Mouse (Mus musculus): ENCODE data around the gene Syp. TPM values are rescaled to one million over a fixed set of nuclear protein-coding genes. Genes with fewer than 3 reads are reported as not detected.
A peak's percentile ranks its signal among the peaks of the same experiment; 100 is the strongest.

Syp gene
- polyA plus RNA-seq, 1 experiment: 3.2 TPM

DNA sequence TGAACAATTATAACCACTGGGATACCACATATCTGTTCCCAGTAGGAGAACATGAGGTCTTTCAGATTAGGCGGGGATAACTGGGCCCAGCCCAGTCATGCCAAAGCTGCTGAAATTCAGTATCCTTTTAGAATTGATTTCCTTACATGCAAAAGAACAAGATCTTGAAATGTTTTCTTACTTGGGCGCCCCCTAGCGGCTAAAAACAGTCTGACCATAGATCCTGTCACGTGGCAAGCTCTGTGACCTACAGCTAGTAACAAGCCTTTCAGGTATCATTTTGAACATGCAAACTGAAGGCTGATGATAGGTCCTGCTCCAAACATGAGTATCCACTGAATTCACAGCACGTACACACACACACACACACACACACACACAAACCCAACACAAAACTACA is 7.1 kb downstream of the Syp start:
- WGBS: 15% methylated on average over 5 of the region's 5 CpGs
- Histone ChIP-seq H3K27ac (ENCODE audit: insufficient read depth, low read length) (no peak overlapping the region), H3K4me1 (ENCODE audit: control insufficient read depth, insufficient read depth, insufficient read length) (peaks cover 4% of the 10 kb centered on the region), H3K4me3 (ENCODE audit: extremely low read depth, insufficient read depth, insufficient read length) (no peak overlapping the region), H3K36me3 (ENCODE audit: control insufficient read depth, insufficient read depth, low read length) (no peaks in the 10 kb centered on the region), H3K27me3 (ENCODE audit: control insufficient read depth, insufficient read depth, low read length) (no peaks in the 10 kb centered on the region)
- peak; percentile 7; the same call in 1 of the 2 replicates for TF ChIP-seq CTCF (IDR thresholded peaks at IDR 0.05; ENCODE audit: extremely low read depth, insufficient read depth, insufficient read length, insufficient replicate concordance)
- TF ChIP-seq POLR2A (IDR thresholded peaks at IDR 0.05; ENCODE audit: low read depth, low read length): no peak
- DNase-seq (ENCODE audit: low read depth in 1 of 2, low spot score in 2 of 2): peak; percentile 66 to 73

GRCm38 (mm10) chrX:7648671-7649304 is 10.5 kb downstream of the Syp start:
- H3K27me3 ChIP-seq (ENCODE audit: control insufficient read depth, insufficient read depth, low read length): no peaks in the 10 kb centered on the region
- no peaks in the 10 kb centered on the region for H3K36me3 ChIP-seq (ENCODE audit: control insufficient read depth, insufficient read depth, low read length)
- 30% methylated on average over 25 of the region's 25 CpGs for WGBS
- peak; percentile 74 for TF ChIP-seq POLR2A (IDR thresholded peaks at IDR 0.05; ENCODE audit: low read depth, low read length)
- TF ChIP-seq CTCF (IDR thresholded peaks at IDR 0.05; ENCODE audit: extremely low read depth, insufficient read depth, insufficient read length, insufficient replicate concordance): no peak
- peak overlapping the region; percentile 60 for H3K4me3 ChIP-seq (ENCODE audit: extremely low read depth, insufficient read depth, insufficient read length)
- peak; percentile 76 to 91 for DNase-seq (ENCODE audit: low read depth in 1 of 2, low spot score in 2 of 2)
- peak overlapping the region; percentile 97 for H3K27ac ChIP-seq (ENCODE audit: insufficient read depth, low read length)
- H3K4me1 ChIP-seq (ENCODE audit: control insufficient read depth, insufficient read depth, insufficient read length): peaks cover 10% of the 10 kb centered on the region

DNA sequence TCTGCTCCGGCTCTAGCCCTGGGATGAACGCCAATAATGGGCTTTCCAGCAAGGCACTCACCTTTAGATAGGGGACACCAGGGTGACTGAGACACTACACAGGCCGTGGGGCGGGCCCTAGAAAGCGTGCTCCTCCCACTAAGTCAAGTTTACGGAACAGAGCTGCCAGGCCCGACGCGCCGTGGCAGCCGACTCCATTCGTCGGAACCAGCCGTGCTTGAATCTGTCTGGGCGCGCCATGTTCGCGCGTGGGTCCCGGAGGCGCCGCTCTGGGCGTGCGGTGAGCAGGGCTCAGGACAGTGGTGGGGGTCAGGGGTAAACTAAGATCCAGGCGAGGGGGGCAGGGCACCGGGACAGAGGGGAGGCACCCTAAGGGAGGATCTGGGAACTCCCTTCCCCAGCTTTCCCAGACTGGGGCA is 19.0 kb downstream of the Syp start, which contains the start of gene Prickle3:
TSS of gene Prickle3 (plus strand) at position 40 of the 419 bp plus-strand sequence.
- Histone ChIP-seq H3K4me1 (ENCODE audit: control insufficient read depth, insufficient read depth, insufficient read length) (peaks cover 16% of the 10 kb centered on the region), H3K27ac (ENCODE audit: insufficient read depth, low read length) (peak within 1 kb of the TSS; percentile 74), H3K4me3 (ENCODE audit: extremely low read depth, insufficient read depth, insufficient read length) (peak within 1 kb of the TSS; percentile 76), H3K36me3 (ENCODE audit: control insufficient read depth, insufficient read depth, low read length) (no peaks in the 10 kb centered on the region), H3K27me3 (ENCODE audit: control insufficient read depth, insufficient read depth, low read length) (no peaks in the 10 kb centered on the region)
- DNase-seq (ENCODE audit: low read depth in 1 of 2, low spot score in 2 of 2): peak in 1 of 2 experiments; percentile 51
- 20% methylated on average over 26 of the region's 26 CpGs for WGBS
- TF ChIP-seq POLR2A (IDR thresholded peaks at IDR 0.05; ENCODE audit: low read depth, low read length) (peak; percentile 40), CTCF (IDR thresholded peaks at IDR 0.05; ENCODE audit: extremely low read depth, insufficient read depth, insufficient read length, insufficient replicate concordance) (no peak)

DNA sequence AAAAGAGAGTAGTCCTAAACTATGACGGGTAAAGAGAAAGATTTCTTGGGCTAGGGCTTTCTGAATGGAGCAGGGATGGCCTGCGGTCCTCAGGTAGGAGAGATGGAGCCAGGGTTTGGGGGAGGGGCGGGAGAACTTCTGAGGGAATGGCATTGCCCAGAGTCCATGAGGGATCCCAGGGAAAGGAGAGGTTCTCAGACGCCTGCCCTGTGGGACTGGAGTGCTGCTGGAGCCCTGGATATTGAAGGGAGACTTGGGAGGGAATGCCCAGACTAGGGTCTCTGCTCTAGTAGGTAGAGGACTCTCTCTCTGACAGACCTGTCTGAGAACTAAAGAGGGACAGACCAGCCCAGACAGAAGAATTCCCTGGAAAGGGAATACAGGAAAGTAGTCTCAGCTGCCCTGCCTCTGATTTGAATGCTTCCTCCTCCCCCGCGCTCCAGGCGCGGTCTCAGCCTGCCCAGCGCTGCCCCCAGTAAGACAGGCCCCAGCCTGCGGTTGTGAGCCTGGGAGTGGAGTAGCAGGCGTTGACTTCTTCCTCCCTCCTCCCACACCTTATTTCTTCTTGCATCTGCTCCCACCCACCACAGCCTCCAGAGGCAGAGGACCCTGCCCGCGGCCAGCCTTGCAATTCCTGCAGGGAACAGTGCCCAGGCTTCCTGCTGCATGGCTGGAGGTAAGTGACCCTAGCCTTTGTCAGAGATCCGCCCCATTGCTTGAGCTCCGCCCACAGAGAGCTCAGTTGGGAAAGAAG is 19.9 kb downstream of the Syp start:
- no peaks in the 10 kb centered on the region for H3K27me3 ChIP-seq (ENCODE audit: control insufficient read depth, insufficient read depth, low read length)
- 39% methylated on average over 15 of the region's 15 CpGs for WGBS
- DNase-seq (ENCODE audit: low read depth in 1 of 2, low spot score in 2 of 2): no peak
- H3K27ac ChIP-seq (ENCODE audit: insufficient read depth, low read length): peak overlapping the region; percentile 4; the same call in 1 of the 2 replicates
- TF ChIP-seq POLR2A (IDR thresholded peaks at IDR 0.05; ENCODE audit: low read depth, low read length) (no peak), CTCF (IDR thresholded peaks at IDR 0.05; ENCODE audit: extremely low read depth, insufficient read depth, insufficient read length, insufficient replicate concordance) (no peak)
- H3K4me1 ChIP-seq (ENCODE audit: control insufficient read depth, insufficient read depth, insufficient read length): peaks cover 15% of the 10 kb centered on the region
- no peak overlapping the region; the same call in 1 of the 2 replicates for H3K4me3 ChIP-seq (ENCODE audit: extremely low read depth, insufficient read depth, insufficient read length)
- H3K36me3 ChIP-seq (ENCODE audit: control insufficient read depth, insufficient read depth, low read length): no peaks in the 10 kb centered on the region

- Histone ChIP-seq H3K27ac (ENCODE audit: insufficient read depth, low read length) (no peak overlapping the region), H3K27me3 (ENCODE audit: control insufficient read depth, insufficient read depth, low read length) (no peaks in the 10 kb centered on the region), H3K4me3 (ENCODE audit: extremely low read depth, insufficient read depth, insufficient read length) (no peak overlapping the region), H3K4me1 (ENCODE audit: control insufficient read depth, insufficient read depth, insufficient read length) (peaks cover 10% of the 10 kb centered on the region), H3K36me3 (ENCODE audit: control insufficient read depth, insufficient read depth, low read length) (no peaks in the 10 kb centered on the region)
- no peak for DNase-seq (ENCODE audit: low read depth in 1 of 2, low spot score in 2 of 2)
- 72% methylated on average over 11 of the region's 11 CpGs for WGBS
- TF ChIP-seq CTCF (IDR thresholded peaks at IDR 0.05; ENCODE audit: extremely low read depth, insufficient read depth, insufficient read length, insufficient replicate concordance) (no peak), POLR2A (IDR thresholded peaks at IDR 0.05; ENCODE audit: low read depth, low read length) (no peak)
These were observed 20.7 kb downstream of the Syp start for GRCm38 (mm10) chrX:7658785-7659589.

DNA sequence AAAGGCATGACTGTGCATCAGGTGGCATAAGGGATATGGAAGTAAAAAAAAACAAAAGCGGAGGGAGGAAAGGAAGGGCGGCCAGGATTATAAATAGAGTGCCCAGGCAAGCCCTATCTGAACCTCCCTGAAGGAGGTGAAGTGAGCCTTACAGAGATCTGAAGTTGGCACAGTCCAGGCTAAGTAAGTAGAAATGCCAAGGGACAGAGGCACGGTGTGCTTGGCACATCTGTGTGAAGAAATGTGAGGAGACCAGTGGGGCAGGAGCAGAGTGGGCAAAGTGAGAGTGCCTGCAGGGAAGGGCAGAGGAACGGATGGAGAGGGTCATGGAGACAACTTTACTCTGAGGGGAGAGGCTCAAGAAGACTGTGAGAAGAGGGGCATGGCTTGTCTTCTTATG is 22.8 kb downstream of the Syp start:
- H3K4me1 ChIP-seq (ENCODE audit: control insufficient read depth, insufficient read depth, insufficient read length): peaks cover 10% of the 10 kb centered on the region
- WGBS: 84% methylated on average over 4 of the region's 4 CpGs

More for the DNA sequence above, 22.8 kb downstream of the Syp start:
- H3K27ac ChIP-seq (ENCODE audit: insufficient read depth, low read length): no peak overlapping the region
- H3K36me3 ChIP-seq (ENCODE audit: control insufficient read depth, insufficient read depth, low read length): peaks cover 2% of the 10 kb centered on the region
- H3K4me3 ChIP-seq (ENCODE audit: extremely low read depth, insufficient read depth, insufficient read length): no peak overlapping the region
- TF ChIP-seq CTCF (IDR thresholded peaks at IDR 0.05; ENCODE audit: extremely low read depth, insufficient read depth, insufficient read length, insufficient replicate concordance) (no peak), POLR2A (IDR thresholded peaks at IDR 0.05; ENCODE audit: low read depth, low read length) (no peak)
- no peaks in the 10 kb centered on the region for H3K27me3 ChIP-seq (ENCODE audit: control insufficient read depth, insufficient read depth, low read length)
- DNase-seq (ENCODE audit: low read depth in 1 of 2, low spot score in 2 of 2): no peak

Data from spleen, adult 2 months (tissue).